Mouse (Mus musculus) liver, embryonic 14.5 days (tissue): Measurements from ENCODE around the gene Gm21962. TPM values are rescaled to one million over a fixed set of nuclear protein-coding genes. Genes with fewer than 3 reads are reported as not detected.

Experiments
- ATAC-seq: fragments of 200-750 bp; cut with Nextera tagmentation; 2 replicates; pipeline ENCODE4 v1.8.0; 2017; ENCODE audit warnings: moderate number of reproducible peaks, mild to moderate bottlenecking, moderate library complexity; ENCODE audit not compliant: insufficient read depth
- DNase-seq, 3 experiments: peaks; one replicate each; pipeline ENCODE4 v3.0.0-alpha.2; 2012 to 2013; ENCODE audit warnings: low read depth in 3 of 3, low spot score in 3 of 3
- H3K27ac ChIP-seq: fragments of 300-500 bp; sonication (generic); 2 replicates; pipeline ENCODE4 v1.5.1; 2014; ENCODE audit warnings: moderate library complexity, mild to moderate bottlenecking, control low read depth, inconsistent platforms
- H3K27me3 ChIP-seq: fragments of 300-500 bp; sonication (generic); 2 replicates; pipeline ENCODE4 v1.6.1; 2014; ENCODE audit warnings: mild to moderate bottlenecking, low read length, moderate library complexity; ENCODE audit not compliant: control insufficient read depth, insufficient read depth
- H3K36me3 ChIP-seq: fragments of 300-500 bp; sonication (generic); replicated peaks from 2 replicates; pipeline ENCODE4 v1.6.1; 2014; ENCODE audit warnings: low read depth; ENCODE audit not compliant: control insufficient read depth, insufficient read depth
- H3K4me1 ChIP-seq, 2 experiments: fragments of 200-500 bp in 1 of 2; fragments of 300-500 bp in 1 of 2; sonication (generic) in 1 of 2; replicated peaks; 2 replicates each; pipeline ENCODE4 v1.6.1; 2012 to 2014; ENCODE audit warnings: antibody characterized with exemption in 1 of 2, inconsistent platforms in 1 of 2, low read length in 1 of 2; ENCODE audit not compliant: control insufficient read depth in 2 of 2, insufficient read depth in 2 of 2
- H3K4me2 ChIP-seq: fragments of 300-500 bp; sonication (generic); 2 replicates; pipeline ENCODE4 v1.6.1; 2014; ENCODE audit warnings: low read depth, mild to moderate bottlenecking, control low read depth, moderate library complexity
- H3K4me3 ChIP-seq, 2 experiments: fragments of 200-500 bp in 1 of 2; fragments of 300-500 bp in 1 of 2; sonication (generic) in 1 of 2; 2 replicates each; pipeline ENCODE4 v1.5.1; 2012 to 2014; ENCODE audit warnings: low read depth in 2 of 2, low read length in 2 of 2, mild to moderate bottlenecking in 2 of 2, control low read depth in 1 of 2, inconsistent platforms in 1 of 2, moderate library complexity in 1 of 2; ENCODE audit not compliant: insufficient read depth in 1 of 2
- H3K9ac ChIP-seq: fragments of 300-500 bp; sonication (generic); replicated peaks from 2 replicates; pipeline ENCODE4 v1.6.1; 2014; ENCODE audit warnings: mild to moderate bottlenecking, control low read depth, moderate library complexity
- H3K9me3 ChIP-seq: fragments of 300-500 bp; sonication (generic); 2 replicates; pipeline ENCODE4 v1.6.1; 2016; ENCODE audit warnings: low read length, mixed read lengths; ENCODE audit not compliant: control insufficient read depth
- CTCF ChIP-seq: IDR thresholded peaks from 2 replicates; pipeline ENCODE4 v1.5.1; 2016; ENCODE audit warnings: antibody characterized with exemption, low read depth, control low read depth
- EP300 ChIP-seq: IDR thresholded peaks from 2 replicates; pipeline ENCODE4 v1.6.1; 2016; ENCODE audit warnings: antibody characterized with exemption, low read depth
- whole genome bisulfite sequencing: fragments of 180-500 bp; shearing (Covaris S2); extraction: QIAGEN DNeasy Blood & Tissue Kit; methylation state at CpG from one replicate; pipeline ENCODE4 v1.1.7; 2014; ENCODE audit not compliant: insufficient replicate concordance; 5-methylcytosine and 5-hydroxymethylcytosine counted together
- polyA plus RNA-seq, 2 experiments: library from polyadenylated mRNA; depleted of rRNA in 1 of 2; stranded (reverse) in 1 of 2; unstranded in 1 of 2; fragments of >200 nt; fragmentation: Nextera tagmentation in 1 of 2; extraction: Ambion mirVana in 1 of 2; gene quantifications; 2 replicates each; pipeline versions ENCODE4 v1.2.1 to v1.2.3; 2012 to 2014

Gm21962 gene
- polyA plus RNA-seq, 2 experiments, result not detected

- no peak for DNase-seq
- ATAC-seq, result no peak
- no peaks in the 10 kb centered on the region for H3K9me3 ChIP-seq
- WGBS, result 73% methylated on average over 10 of the region's 10 CpGs
- H3K9ac ChIP-seq, result no peak overlapping the region
- no peak overlapping the region for H3K4me2 ChIP-seq
- no peaks in the 10 kb centered on the region for H3K27me3 ChIP-seq
- H3K27ac ChIP-seq, result no peak overlapping the region
- TF ChIP-seq CTCF (no peak), EP300 (no peak)
- no peaks in the 10 kb centered on the region for H3K4me1 ChIP-seq
- H3K36me3 ChIP-seq, result no peaks in the 10 kb centered on the region
- no peak overlapping the region for H3K4me3 ChIP-seq
Observed at GRCm38 (mm10) chr3:137633726-137634125, 37.6 kb upstream of the Gm21962 start.

DNA sequence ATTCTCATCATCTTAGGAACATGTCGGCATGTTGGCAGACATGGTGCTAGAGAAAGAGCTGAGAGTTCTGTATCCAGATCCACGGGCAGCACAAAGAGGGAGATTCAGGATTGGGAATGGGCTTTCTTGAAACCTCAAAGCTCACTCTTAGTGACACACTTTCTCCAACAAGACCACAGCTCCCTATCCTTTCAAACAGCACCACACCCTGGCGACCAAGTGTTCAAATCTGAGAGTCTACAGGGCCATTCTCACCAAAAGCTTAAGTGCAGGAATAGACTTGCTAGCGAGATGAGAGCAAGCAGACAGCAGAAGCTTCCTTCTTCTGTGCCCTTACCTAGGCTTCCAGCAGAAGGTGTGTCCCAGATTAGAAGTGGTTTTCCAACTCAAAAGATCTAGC lies 34.8 kb upstream of the Gm21962 start:
- DNase-seq, result no peak
- no peaks in the 10 kb centered on the region for H3K9me3 ChIP-seq
- TF ChIP-seq CTCF (no peak), EP300 (no peak)

DNA sequence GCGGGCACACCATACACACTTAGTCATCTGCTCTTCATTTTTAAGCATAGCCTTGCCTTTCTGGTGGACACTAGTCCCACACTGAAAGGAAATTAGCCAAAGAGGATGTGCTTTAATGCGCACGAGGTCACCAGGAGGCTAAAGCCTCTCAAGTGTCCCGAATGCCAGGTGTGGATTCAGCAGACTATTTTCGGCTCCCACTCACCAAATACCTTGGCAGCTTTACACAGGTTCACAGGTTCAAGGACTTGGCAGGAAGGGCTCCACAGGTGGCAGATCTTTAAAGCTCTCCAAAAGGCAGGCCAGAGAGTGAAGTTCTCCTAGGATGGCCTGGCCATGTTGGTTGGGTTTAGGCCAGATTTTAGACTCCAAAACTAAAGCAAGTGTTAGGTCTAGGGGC lies 30.1 kb upstream of the Gm21962 start:
- Histone ChIP-seq H3K4me3 (no peak overlapping the region), H3K27ac (no peak overlapping the region), H3K9me3 (no peaks in the 10 kb centered on the region), H3K27me3 (no peaks in the 10 kb centered on the region), H3K4me2 (no peak overlapping the region), H3K36me3 (no peaks in the 10 kb centered on the region), H3K4me1 (no peaks in the 10 kb centered on the region), H3K9ac (no peak overlapping the region)
- DNase-seq (no peak), ATAC-seq (no peak)
- 71% methylated on average over 5 of the region's 5 CpGs for WGBS
- TF ChIP-seq EP300 (no peak), CTCF (no peak)

More for the DNA sequence above, 34.8 kb upstream of the Gm21962 start:
- Histone ChIP-seq H3K27ac (no peak overlapping the region), H3K4me3 (no peak overlapping the region), H3K36me3 (no peaks in the 10 kb centered on the region), H3K9ac (no peak overlapping the region), H3K27me3 (no peaks in the 10 kb centered on the region), H3K4me2 (no peak overlapping the region), H3K4me1 (no peaks in the 10 kb centered on the region)
- 56% methylated on average over 4 of the region's 4 CpGs for WGBS
- no peak for ATAC-seq

DNA sequence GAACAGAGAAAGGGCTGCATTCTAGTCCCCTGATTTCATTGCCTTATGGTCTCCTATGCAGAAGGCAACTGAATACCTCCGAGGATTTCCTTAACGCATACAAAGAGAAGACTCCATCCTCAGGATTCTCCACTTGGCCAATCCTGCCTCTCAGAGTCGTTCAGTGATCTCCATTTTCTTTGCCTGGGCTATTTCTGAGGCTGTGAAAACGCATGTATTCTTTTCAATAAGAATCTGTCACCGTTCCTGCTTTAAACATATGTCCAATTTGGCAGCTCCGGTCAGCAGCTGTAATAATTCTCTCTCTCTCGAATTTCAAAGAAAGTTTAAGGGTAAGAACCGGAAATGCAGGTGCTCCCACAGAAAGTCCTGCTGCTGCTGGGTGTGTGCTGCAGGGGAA lies 29.2 kb upstream of the Gm21962 start:
- H3K27me3 ChIP-seq, result no peaks in the 10 kb centered on the region
- H3K27ac ChIP-seq, result no peak overlapping the region
- DNase-seq (no peak), ATAC-seq (no peak)
- no peak overlapping the region for H3K4me2 ChIP-seq
- H3K4me1 ChIP-seq, result no peaks in the 10 kb centered on the region
- TF ChIP-seq EP300, result no peak
- no peak overlapping the region for H3K4me3 ChIP-seq
- H3K36me3 ChIP-seq, result no peaks in the 10 kb centered on the region
- no peaks in the 10 kb centered on the region for H3K9me3 ChIP-seq
- no peak overlapping the region for H3K9ac ChIP-seq
- 51% methylated on average over 8 of the region's 8 CpGs for WGBS

GRCm38 (mm10) chr3:137642568-137642967 lies 28.8 kb upstream of the Gm21962 start:
- DNase-seq (no peak), ATAC-seq (no peak)
- Histone ChIP-seq H3K27me3 (no peaks in the 10 kb centered on the region), H3K27ac (no peak overlapping the region), H3K4me3 (no peak overlapping the region), H3K4me1 (no peaks in the 10 kb centered on the region), H3K4me2 (no peak overlapping the region), H3K9me3 (no peaks in the 10 kb centered on the region), H3K36me3 (no peaks in the 10 kb centered on the region), H3K9ac (no peak overlapping the region)
- WGBS, result 59% methylated on average over 3 of the region's 3 CpGs
- TF ChIP-seq CTCF (no peak), EP300 (no peak)

DNA sequence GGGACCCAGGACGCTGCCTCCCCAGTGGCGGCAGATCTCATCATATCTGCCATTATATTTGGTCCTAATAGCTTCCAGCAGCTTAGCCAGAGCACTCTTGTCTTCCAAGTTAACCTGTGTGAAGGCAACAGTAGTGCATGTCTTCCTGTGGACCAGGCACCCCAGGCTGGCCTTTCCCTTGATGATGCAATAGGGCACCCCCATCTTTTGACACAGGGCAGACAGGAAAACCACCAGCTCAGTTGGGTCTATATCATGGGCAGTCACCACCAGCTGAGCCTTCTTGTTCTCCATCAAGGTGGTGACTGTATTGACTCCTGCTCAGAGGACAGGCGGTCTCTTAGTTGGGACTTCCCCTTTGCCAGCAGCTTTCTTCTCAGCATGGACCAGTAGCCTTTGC lies 27.2 kb upstream of the Gm21962 start:
- TF ChIP-seq CTCF (no peak), EP300 (no peak)
- no peaks in the 10 kb centered on the region for H3K36me3 ChIP-seq
- H3K9me3 ChIP-seq, result no peaks in the 10 kb centered on the region
- no peak for DNase-seq
- H3K4me3 ChIP-seq, result no peak overlapping the region
- WGBS, result 69% methylated on average over 3 of the region's 3 CpGs
- no peaks in the 10 kb centered on the region for H3K27me3 ChIP-seq
- no peak for ATAC-seq
- H3K4me2 ChIP-seq, result no peak overlapping the region
- H3K4me1 ChIP-seq, result no peaks in the 10 kb centered on the region
- no peak overlapping the region for H3K9ac ChIP-seq
- no peak overlapping the region for H3K27ac ChIP-seq
